Mouse (Mus musculus) thymus, adult 2 months (tissue): Measurements from ENCODE around the gene Ccdc28b.

ENCODE experiments used
- CTCF ChIP-seq: fragments of 200-500 bp; IDR thresholded peaks from 2 replicates; pipeline ENCODE4 v1.5.1; 2012; ENCODE audit warnings: mild to moderate bottlenecking, control low read depth, low read length, moderate library complexity, borderline replicate concordance; ENCODE audit not compliant: control insufficient read depth, poor library complexity, insufficient read depth; ENCODE audit errors: extremely low read depth
- POLR2A ChIP-seq: fragments of 200-500 bp; IDR thresholded peaks from 2 replicates; pipeline ENCODE4 v1.6.1; 2012; ENCODE audit warnings: mild to moderate bottlenecking, low read length, control low read depth, moderate library complexity; ENCODE audit not compliant: control insufficient read depth, poor library complexity, insufficient read depth; ENCODE audit errors: extremely low read depth

GRCm38 (mm10) chr4:129610472-129610871 is 13.3 kb downstream of the Ccdc28b start:
- TF ChIP-seq CTCF (no peak), POLR2A (no peak)
